Comparison of ENCODE assay signal across 1 mouse cellular context in genomic region chr14:55491291-55491833, GRCm38 (mm10).
TF ChIP-seq lines count a peak whose summit lies in the region.

No protein-coding gene starts in this region.

TF ChIP-seq in CH12.LX, 34 proteins besides CTCF, POLR2A, EP300 and RAD21:
- TF ChIP-seq MEF2A (IDR thresholded peaks at IDR 0.05; ENCODE audit: borderline replicate concordance, low read depth, low read length) = peak; percentile 74
- no peak for TF ChIP-seq PAX5 (IDR thresholded peaks at IDR 0.05; ENCODE audit: low read length)
- peak; percentile 96 for TF ChIP-seq MAZ (IDR thresholded peaks at IDR 0.05; ENCODE audit: low read depth, low read length)
- peak; percentile 35; the same call in 1 of the 2 replicates for TF ChIP-seq ETS1 (conservative IDR thresholded peaks at IDR 0.05; ENCODE audit: low read depth, low read length)
- no peak for TF ChIP-seq SMC3 (IDR thresholded peaks at IDR 0.05; ENCODE audit: low read depth, low read length)
- TF ChIP-seq UBTF (IDR thresholded peaks at IDR 0.05; ENCODE audit: low read depth, low read length) = no peak
- no peak for TF ChIP-seq MYC (IDR thresholded peaks at IDR 0.05; ENCODE audit: low read depth, low read length)
- no peak for TF ChIP-seq E2F4 (IDR thresholded peaks at IDR 0.05; ENCODE audit: insufficient replicate concordance, low read depth, low read length)
- TF ChIP-seq ZKSCAN1 (IDR thresholded peaks at IDR 0.05; ENCODE audit: borderline replicate concordance, low read depth, low read length) = no peak
- no peak for TF ChIP-seq ZC3H11A (IDR thresholded peaks at IDR 0.05; ENCODE audit: low read depth, low read length)
- peak; percentile 35; the same call in 1 of the 2 replicates for TF ChIP-seq NRF1 (IDR thresholded peaks at IDR 0.05; ENCODE audit: low read depth, low read length)
- TF ChIP-seq ZNF384 (IDR thresholded peaks at IDR 0.05; ENCODE audit: low read depth, low read length) = peak; percentile 32; the same call in 1 of the 2 replicates
- no peak for TF ChIP-seq MAFK (IDR thresholded peaks at IDR 0.05; ENCODE audit: insufficient replicate concordance, low read length)
- TF ChIP-seq JUN (IDR thresholded peaks at IDR 0.05; ENCODE audit: insufficient read depth, low read depth, low read length) = no peak
- no peak for TF ChIP-seq TBP (conservative IDR thresholded peaks at IDR 0.05; ENCODE audit: low read depth, low read length)
- no peak for TF ChIP-seq KAT2A (IDR thresholded peaks at IDR 0.05; ENCODE audit: insufficient replicate concordance, low read length)
- peak; percentile 95 for TF ChIP-seq SIN3A (IDR thresholded peaks at IDR 0.05; ENCODE audit: low read length)
- TF ChIP-seq CHD1 (IDR thresholded peaks at IDR 0.05; ENCODE audit: low read depth, low read length) = no peak
- no peak for TF ChIP-seq CHD2 (IDR thresholded peaks at IDR 0.05; ENCODE audit: low read length)
- TF ChIP-seq HCFC1 (IDR thresholded peaks at IDR 0.05; ENCODE audit: low read depth, low read length) = peak; percentile 53
- TF ChIP-seq BHLHE40 (IDR thresholded peaks at IDR 0.05; ENCODE audit: low read depth, low read length) = no peak
- TF ChIP-seq ELF1 (IDR thresholded peaks at IDR 0.05; ENCODE audit: low read depth, low read length) = peak; percentile 69
- peak; percentile 56 for TF ChIP-seq ZMIZ1 (IDR thresholded peaks at IDR 0.05; ENCODE audit: low read depth, low read length)
- peak; percentile 64; the same call in 1 of the 2 replicates for TF ChIP-seq TCF12 (IDR thresholded peaks at IDR 0.05; ENCODE audit: low read depth, low read length)
- peak; percentile 72 for TF ChIP-seq IRF4 (IDR thresholded peaks at IDR 0.05; ENCODE audit: low read depth, low read length)
- TF ChIP-seq JUND (conservative IDR thresholded peaks at IDR 0.05; ENCODE audit: low read depth, low read length) = no peak
- TF ChIP-seq RCOR1 (conservative IDR thresholded peaks at IDR 0.05; ENCODE audit: low read depth, low read length) = no peak
- TF ChIP-seq POLR2AphosphoS2 (IDR thresholded peaks at IDR 0.05; ENCODE audit: low read depth, low read length) = no peak
- TF ChIP-seq MAX (IDR thresholded peaks at IDR 0.05; ENCODE audit: low read length) = peak; percentile 36; the same call in 1 of the 2 replicates
- TF ChIP-seq USF1 (IDR thresholded peaks at IDR 0.05; ENCODE audit: low read depth, low read length) = no peak
- peak; percentile 39 for TF ChIP-seq MXI1 (IDR thresholded peaks at IDR 0.05; ENCODE audit: low read depth, low read length)
- TF ChIP-seq NELFE (IDR thresholded peaks at IDR 0.05; ENCODE audit: low read depth, low read length) = peak; percentile 45; the same call in 1 of the 2 replicates
- no peak for TF ChIP-seq GABPA (IDR thresholded peaks at IDR 0.05; ENCODE audit: insufficient replicate concordance, low read depth, low read length)
- TF ChIP-seq USF2 (conservative IDR thresholded peaks at IDR 0.05; ENCODE audit: low read depth, low read length) = no peak
